Comparison of ENCODE assay signal across 11 mouse cellular contexts in genomic region chr10:4179049-4179790, GRCm38 (mm10).
DNase-seq lines count a peak whose midpoint lies in the region; ATAC-seq and TF ChIP-seq lines count a peak whose summit lies in the region.
"Had no signal": no experiment of that assay in that cellular context is flagged by ENCODE, and none has a peak within 500 bp of the region (broad histone marks: within the 10 kb centered on the region; RNA-seq: fewer than 3 reads in every experiment).

No protein-coding gene starts in this region.

- WGBS in lung, embryonic 14.5 days, result 59% methylated on average over 7 of the region's 7 CpGs
- whole genome bisulfite sequencing in embryonic facial prominence, embryonic 15.5 days, result 76% methylated on average over 7 of the region's 7 CpGs
- WGBS in intestine, embryonic 16.5 days, result 79% methylated on average over 7 of the region's 7 CpGs
- WGBS in forebrain, embryonic 13.5 days, result 87% methylated on average over 7 of the region's 7 CpGs

- TF ChIP-seq CTCF in lung, embryonic 14.5 days (IDR thresholded peaks at IDR 0.05; ENCODE audit: low read depth), result no peak

- H3K36me3 ChIP-seq in lung, embryonic 14.5 days (ENCODE audit: insufficient read depth), result no peaks in the 10 kb centered on the region
- H3K36me3 ChIP-seq in embryonic facial prominence, embryonic 15.5 days, result no peaks in the 10 kb centered on the region
- H3K36me3 ChIP-seq in intestine, embryonic 16.5 days (ENCODE audit: control insufficient read depth, insufficient read depth, low read length), result no peaks in the 10 kb centered on the region
- H3K36me3 ChIP-seq in forebrain, embryonic 13.5 days (ENCODE audit: poor library complexity, severe bottlenecking), result no peaks in the 10 kb centered on the region
- H3K36me3 ChIP-seq: liver, embryonic 12.5 days had no signal

- no peak overlapping the region for H3K4me3 ChIP-seq in lung, embryonic 14.5 days (ENCODE audit: low read depth, low read length)
- no peak overlapping the region for H3K4me3 ChIP-seq in embryonic facial prominence, embryonic 15.5 days (replicated peaks)
- H3K4me3 ChIP-seq in intestine, embryonic 16.5 days (ENCODE audit: low read length), result no peak overlapping the region
- H3K4me3 ChIP-seq in forebrain, embryonic 13.5 days, result no peak overlapping the region
- H3K4me3 ChIP-seq: left cerebral cortex, adult 2 months; liver, embryonic 12.5 days had no signal

- peak; percentile 88 for DNase-seq in lung, embryonic 14.5 days
- no peak for DNase-seq in lung, postnatal 14 days
- DNase-seq in heart, adult 8-10 months (ENCODE audit: low spot score), result peak; percentile 57
- no peak for DNase-seq in layer of hippocampus, adult 11-12 months (ENCODE audit: low spot score)
- DNase-seq in B cell, adult 2 months, result no peak
- DNase-seq: adrenal gland, postnatal 10 days had no signal

- no peak overlapping the region for H3K4me2 ChIP-seq in lung, embryonic 14.5 days
- no peak overlapping the region for H3K4me2 ChIP-seq in embryonic facial prominence, embryonic 15.5 days (replicated peaks)
- no peak overlapping the region for H3K4me2 ChIP-seq in intestine, embryonic 16.5 days (ENCODE audit: low read depth, low read length)
- H3K4me2 ChIP-seq in forebrain, embryonic 13.5 days, result no peak overlapping the region
- H3K4me2 ChIP-seq: liver, embryonic 12.5 days had no signal

- no peaks in the 10 kb centered on the region for H3K9me3 ChIP-seq in lung, embryonic 14.5 days (ENCODE audit: low read depth, low read length)
- H3K9me3 ChIP-seq in embryonic facial prominence, embryonic 15.5 days (replicated peaks), result no peaks in the 10 kb centered on the region
- H3K9me3 ChIP-seq in intestine, embryonic 16.5 days (ENCODE audit: control insufficient read depth, low read length), result no peaks in the 10 kb centered on the region
- no peaks in the 10 kb centered on the region for H3K9me3 ChIP-seq in forebrain, embryonic 13.5 days (replicated peaks)
- H3K9me3 ChIP-seq: liver, embryonic 12.5 days had no signal

- no peak overlapping the region for H3K9ac ChIP-seq in lung, embryonic 14.5 days
- H3K9ac ChIP-seq in embryonic facial prominence, embryonic 15.5 days, result no peak overlapping the region
- no peak overlapping the region for H3K9ac ChIP-seq in intestine, embryonic 16.5 days (ENCODE audit: low read depth, low read length)
- H3K9ac ChIP-seq in forebrain, embryonic 13.5 days, result no peak overlapping the region
- H3K9ac ChIP-seq: liver, embryonic 12.5 days had no signal

- H3K27me3 ChIP-seq in lung, embryonic 14.5 days (ENCODE audit: insufficient read depth, low read length), result no peaks in the 10 kb centered on the region
- no peaks in the 10 kb centered on the region for H3K27me3 ChIP-seq in embryonic facial prominence, embryonic 15.5 days
- H3K27me3 ChIP-seq in intestine, embryonic 16.5 days (replicated peaks; ENCODE audit: control insufficient read depth, insufficient read depth, low read length), result no peaks in the 10 kb centered on the region
- no peaks in the 10 kb centered on the region for H3K27me3 ChIP-seq in forebrain, embryonic 13.5 days
- H3K27me3 ChIP-seq: liver, embryonic 12.5 days had no signal

- ATAC-seq in lung, embryonic 14.5 days (ENCODE audit: insufficient read depth), result peak; percentile 79
- peak; percentile 48 for ATAC-seq in embryonic facial prominence, embryonic 15.5 days (ENCODE audit: insufficient number of reproducible peaks, low FRiP score, low TSS enrichment, low read depth)
- ATAC-seq in intestine, embryonic 16.5 days, result peak; percentile 41; the same call in 1 of the 2 replicates
- ATAC-seq in forebrain, embryonic 13.5 days, result no peak
- ATAC-seq: liver, embryonic 12.5 days had no signal

- peaks cover 18% of the 10 kb centered on the region; the same call in 1 of the 2 replicates for H3K4me1 ChIP-seq in lung, embryonic 14.5 days (ENCODE audit: insufficient read depth)
- H3K4me1 ChIP-seq in embryonic facial prominence, embryonic 15.5 days, result 0 out of 2 replicates have a peak, but pooled peaks cover 6% of the 10 kb centered on the region
- 0 out of 2 replicates have a peak, but pooled peaks cover 5% of the 10 kb centered on the region for H3K4me1 ChIP-seq in intestine, embryonic 16.5 days (ENCODE audit: control insufficient read depth, insufficient read depth, low read length)
- H3K4me1 ChIP-seq in forebrain, embryonic 13.5 days, result no peaks in the 10 kb centered on the region; the same call in 1 of the 2 replicates

- peak overlapping the region; percentile 65 for H3K27ac ChIP-seq in lung, embryonic 14.5 days (ENCODE audit: low read depth)
- no peak overlapping the region for H3K27ac ChIP-seq in embryonic facial prominence, embryonic 15.5 days (replicated peaks)
- no peak overlapping the region for H3K27ac ChIP-seq in intestine, embryonic 16.5 days (ENCODE audit: low read length)
- no peak overlapping the region for H3K27ac ChIP-seq in forebrain, embryonic 13.5 days
- H3K27ac ChIP-seq: left cerebral cortex, adult 2 months; liver, embryonic 12.5 days had no signal

Comparison
In these comparisons a context has a peak if more than half of its experiments do, and no peak if none do; other contexts are left out.
1. DNase-seq: peak in lung, embryonic 14.5 days (single experiment) and heart, adult 8-10 months (single experiment); none in lung, postnatal 14 days (single experiment), layer of hippocampus, adult 11-12 months (single experiment) and B cell, adult 2 months (0 of 2).